Mouse (Mus musculus) heart, postnatal 14 days (tissue): Measurements from ENCODE around the gene Nat8l. TPM values are rescaled to one million over a fixed set of nuclear protein-coding genes. Genes with fewer than 3 reads are reported as not detected.
A peak's percentile ranks its signal among the peaks of the same experiment; 100 is the strongest.

Source experiments
- DNase-seq, 2 experiments: peaks; one replicate each; pipeline ENCODE4 v3.0.0; 2021 to 2022
- intact Hi-C: fragments of 180-260 bp; cut with DNase I; formaldehyde crosslinking; loops from one replicate; pipeline ENCODE4 v1.15.1; 2025
- total RNA-seq, 2 experiments: library from RNA; stranded (reverse); gene quantifications; 2 replicates each; pipeline ENCODE4 v1.2.3; 2021

Nat8l gene
- total RNA-seq, 2 experiments from 2014 or later = 0.71 to 1.2 TPM

- intact Hi-C loops = no loop called here
- no peak for DNase-seq
Measured at GRCm38 (mm10) chr5:34000809-34001208, 5.0 kb downstream of the Nat8l start.

- intact Hi-C loops = no loop called here
- DNase-seq = no peak
Measured at GRCm38 (mm10) chr5:34001401-34001800, 5.6 kb downstream of the Nat8l start.

- no peak for DNase-seq
- intact Hi-C loops = no loop called here
Measured at GRCm38 (mm10) chr5:34002636-34003035, 6.9 kb downstream of the Nat8l start.

GRCm38 (mm10) chr5:34004618-34005017 lies 8.8 kb downstream of the Nat8l start:
- intact Hi-C loops = no loop called here
- no peak for DNase-seq

- DNase-seq = no peak
Measured at GRCm38 (mm10) chr5:34006832-34007231, 11.0 kb downstream of the Nat8l start.

GRCm38 (mm10) chr5:34007392-34007941 lies 11.7 kb downstream of the Nat8l start:
- intact Hi-C loops = no loop called here
- no peak for DNase-seq

More at GRCm38 (mm10) chr5:34006832-34007231, 11.0 kb downstream of the Nat8l start:
- intact Hi-C loops = no loop called here

GRCm38 (mm10) chr5:34014652-34015051 lies 18.9 kb downstream of the Nat8l start:
- intact Hi-C loops = no loop called here
- DNase-seq = no peak

- intact Hi-C loops = no loop called here
- DNase-seq = no peak
Measured at GRCm38 (mm10) chr5:34018968-34019367, 23.2 kb downstream of the Nat8l start.

- intact Hi-C loops = no loop called here
- DNase-seq = no peak
Measured at GRCm38 (mm10) chr5:34030101-34030500, 34.3 kb downstream of the Nat8l start.

- DNase-seq = no peak
- intact Hi-C loops = no loop called here
Measured at GRCm38 (mm10) chr5:34031022-34031421, 35.2 kb downstream of the Nat8l start.

GRCm38 (mm10) chr5:34032520-34032919 lies 36.7 kb downstream of the Nat8l start:
- intact Hi-C loops = no loop called here
- DNase-seq = peak in 1 of 2 experiments; percentile 19

Other genes starting within 250 kb of the Nat8l start
- gene Letm1, start 213.2 kb upstream of the Nat8l start, total RNA-seq = 100 to 1,000 TPM; 148 to 169 TPM
- 10 to 100 TPM; 27.5 to 43.7 TPM for gene Nsd2, start 175.3 kb upstream of the Nat8l start, total RNA-seq
- gene Nelfa, start 59.6 kb upstream of the Nat8l start, total RNA-seq = 10 to 100 TPM; 11.6 to 12.8 TPM
- 1 to 10 TPM; 3.7 to 5.2 TPM for gene Gm1673, start 12.6 kb upstream of the Nat8l start, total RNA-seq
- gene Poln, start 173.5 kb downstream of the Nat8l start, total RNA-seq = 1 to 10 TPM in 1 of 2 experiments, under 1 TPM in 1; 0.98 to 2.0 TPM
- gene Haus3, start 173.5 kb downstream of the Nat8l start, total RNA-seq = 1 to 10 TPM; 6.0 to 7.1 TPM
- 100 to 1,000 TPM; 127 to 129 TPM for gene Mxd4, start 191.7 kb downstream of the Nat8l start, total RNA-seq